Mouse (Mus musculus) liver, embryonic 14 days (tissue): ENCODE data around the gene Thoc7. TPM values are rescaled to one million over a fixed set of nuclear protein-coding genes. Genes with fewer than 3 reads are reported as not detected.

Experiments used
- polyA plus RNA-seq: library from polyadenylated mRNA; depleted of rRNA; stranded (reverse); fragments of >200 nt; gene quantifications from 2 replicates; pipeline ENCODE4 v1.2.3, GENCODE M21; 2012; rRNA removed

The Thoc7 gene
- polyA plus RNA-seq, result 51.2 and 56.0 TPM in 2 replicates

DNA sequence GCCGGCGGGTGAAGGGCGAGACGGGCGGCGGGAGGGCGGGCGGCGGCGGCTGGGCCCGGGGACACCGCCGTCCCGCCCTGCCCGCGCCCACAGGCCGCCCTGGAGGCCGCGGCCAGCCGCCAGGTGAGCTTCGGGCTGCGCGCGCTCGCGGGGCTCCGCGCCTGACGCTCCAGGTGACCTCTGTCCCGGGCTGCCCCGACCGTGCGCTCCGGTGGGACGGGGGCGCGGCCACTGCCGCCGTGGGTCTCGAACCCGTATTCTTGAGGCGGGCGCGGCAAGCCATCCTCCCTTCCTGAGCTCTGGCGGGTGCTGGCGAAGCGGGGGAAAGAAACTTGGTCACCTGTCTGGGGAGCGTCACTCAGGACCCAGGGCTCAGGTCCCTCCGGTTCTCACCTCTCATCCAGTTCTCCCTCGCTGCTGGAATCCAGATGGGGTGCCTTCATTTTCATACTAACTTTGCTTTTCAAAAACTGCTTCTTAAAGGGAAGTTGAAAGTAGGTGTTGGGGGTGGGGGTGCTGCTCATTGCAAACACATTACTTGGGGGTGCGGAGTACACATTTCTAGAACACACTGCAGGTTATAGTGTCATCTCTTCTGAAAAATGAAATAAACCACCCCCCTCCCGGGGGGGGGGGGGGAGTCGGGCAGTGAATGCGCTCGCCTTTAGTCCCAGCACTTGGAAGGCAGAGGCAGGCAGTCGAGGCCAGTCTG, at the start of gene Thoc7, which contains the start of gene Atxn7:
Gene Thoc7, minus strand, starts transcription at position 452 of the 712 bp plus-strand sequence.
Gene Atxn7, plus strand, starts transcription at position 40 of the 712 bp plus-strand sequence.

DNA sequence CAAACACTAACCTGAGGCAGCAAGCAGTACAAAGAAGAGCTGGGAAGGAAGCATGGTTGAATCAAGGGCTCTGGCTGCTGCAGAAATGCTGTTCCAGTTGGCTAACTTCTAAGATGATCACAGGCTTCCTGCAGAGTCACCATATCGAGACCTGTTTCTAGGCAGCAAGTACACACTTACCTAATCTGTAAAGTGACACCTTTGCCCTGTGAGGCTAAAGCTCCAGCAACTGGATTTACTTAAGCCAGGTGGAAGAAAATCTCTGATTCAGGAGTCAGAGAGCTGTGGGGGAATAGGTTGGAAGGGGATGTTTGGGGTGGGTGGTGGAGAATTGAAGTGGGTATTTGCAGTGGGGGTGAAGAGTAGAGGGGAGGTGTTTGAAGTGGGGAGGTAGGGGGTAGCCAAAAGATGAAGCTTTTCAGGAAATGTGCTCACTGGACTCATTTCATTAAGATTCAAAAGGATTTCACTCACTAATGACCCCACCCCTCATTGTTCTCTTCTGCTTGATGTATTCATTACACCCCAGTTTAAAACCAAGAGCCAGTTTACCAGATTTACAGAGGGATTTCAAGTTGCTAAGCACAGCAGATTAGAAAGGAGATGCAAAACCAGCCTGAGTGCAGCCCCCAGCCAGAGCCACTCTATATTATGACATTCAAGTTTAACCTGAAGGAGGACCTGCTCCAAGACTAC, 47.1 kb downstream of the Thoc7 start, which contains the start of gene Gm281:
Gene Gm281, minus strand, starts transcription at position 92 of the 696 bp plus-strand sequence.

Other genes starting within 250 kb of the Thoc7 start
- gene Gm281, start 47.4 kb downstream of the Thoc7 start, polyA plus RNA-seq, result not detected in 2 replicates
- 2.9 and 3.4 TPM in 2 replicates for gene Atxn7, start 412 bp downstream of the Thoc7 start, polyA plus RNA-seq
- 51.2 and 56.9 TPM in 2 replicates for gene Psmd6, start 159.1 kb upstream of the Thoc7 start, polyA plus RNA-seq
- gene Olfr720, start 225.0 kb upstream of the Thoc7 start, polyA plus RNA-seq, result not detected in 2 replicates